Mouse (Mus musculus) E14TG2a.4 (cell line): Measurements from ENCODE around the gene Nt5c3.

Experiments used
- H3K27me3 ChIP-seq: 2 replicates; pipeline ENCODE4 v1.6.1; 2014; ENCODE audit warnings: low read length, control low read depth; ENCODE audit not compliant: insufficient read depth
- H3K36me3 ChIP-seq: 2 replicates; pipeline ENCODE4 v1.6.1; 2014; ENCODE audit warnings: low read length, control low read depth; ENCODE audit not compliant: insufficient read depth
- H3K4me1 ChIP-seq: replicated peaks from 2 replicates; pipeline ENCODE4 v1.6.1; 2014; ENCODE audit warnings: low read depth, low read length, control low read depth
- H3K4me3 ChIP-seq: replicated peaks from 2 replicates; pipeline ENCODE4 v1.5.1; 2014; ENCODE audit warnings: mild to moderate bottlenecking, low read length
- H3K9me3 ChIP-seq: 2 replicates; pipeline ENCODE4 v1.6.1; 2014; ENCODE audit warnings: low read length, control low read depth
- CTCF ChIP-seq: conservative IDR thresholded peaks from 2 replicates; pipeline ENCODE4 v1.5.1; 2014; ENCODE audit warnings: low read length
- NANOG ChIP-seq: IDR thresholded peaks from 2 replicates; pipeline ENCODE4 v1.6.1; 2014; ENCODE audit warnings: borderline replicate concordance, low read length, mixed read lengths
- POU5F1 ChIP-seq: IDR thresholded peaks from 2 replicates; pipeline ENCODE4 v1.6.1; 2014; ENCODE audit warnings: low read length, borderline replicate concordance

The Nt5c3 gene

GRCm38 (mm10) chr6:56923726-56924707 lies at the start of gene Nt5c3, which contains the start of gene Vmn1r4:
Gene Nt5c3 (minus strand): TSS chr6:56923932.
Gene Vmn1r4 (plus strand): TSS chr6:56924015.
- H3K27me3 ChIP-seq, result no peaks in the 10 kb centered on the region
- H3K4me3 ChIP-seq, result peak within 1 kb of the TSS; percentile 93
- H3K36me3 ChIP-seq, result no peaks in the 10 kb centered on the region
- H3K4me1 ChIP-seq, result peaks cover 6% of the 10 kb centered on the region
- TF ChIP-seq POU5F1 (no peak), CTCF (no peak), NANOG (no peak)
- H3K9me3 ChIP-seq, result no peaks in the 10 kb centered on the region; the same call in 1 of the 2 replicates

- Histone ChIP-seq H3K9me3 (no peaks in the 10 kb centered on the region), H3K4me1 (no peaks in the 10 kb centered on the region), H3K4me3 (no peak within 1 kb of the TSS), H3K27me3 (no peaks in the 10 kb centered on the region), H3K36me3 (no peaks in the 10 kb centered on the region)
- TF ChIP-seq POU5F1, result no peak
- TF ChIP-seq NANOG, result no peak
- TF ChIP-seq CTCF, result no peak
Observed at GRCm38 (mm10) chr6:56969973-56970372, 46.2 kb upstream of the Nt5c3 start, which contains the start of gene Vmn1r5. Gene Vmn1r5 (plus strand): TSS chr6:56970273.

- Histone ChIP-seq H3K4me3 (no peak overlapping the region), H3K36me3 (no peaks in the 10 kb centered on the region), H3K4me1 (no peaks in the 10 kb centered on the region), H3K9me3 (no peaks in the 10 kb centered on the region), H3K27me3 (no peaks in the 10 kb centered on the region)
- TF ChIP-seq CTCF (no peak), POU5F1 (no peak), NANOG (no peak)
Observed at GRCm38 (mm10) chr6:56956436-56956835, 32.7 kb upstream of the Nt5c3 start.

- TF ChIP-seq POU5F1, result no peak
- no peak for TF ChIP-seq NANOG
- TF ChIP-seq CTCF, result no peak
- no peaks in the 10 kb centered on the region for H3K36me3 ChIP-seq
- no peaks in the 10 kb centered on the region for H3K27me3 ChIP-seq
- no peak overlapping the region for H3K4me3 ChIP-seq
- no peaks in the 10 kb centered on the region for H3K9me3 ChIP-seq
- no peaks in the 10 kb centered on the region for H3K4me1 ChIP-seq
Observed at GRCm38 (mm10) chr6:56934366-56934765, 10.6 kb upstream of the Nt5c3 start.

- TF ChIP-seq CTCF (no peak), POU5F1 (no peak), NANOG (no peak)
- no peak overlapping the region for H3K4me3 ChIP-seq
- H3K36me3 ChIP-seq, result no peaks in the 10 kb centered on the region
- H3K4me1 ChIP-seq, result no peaks in the 10 kb centered on the region
- no peaks in the 10 kb centered on the region for H3K9me3 ChIP-seq
- no peaks in the 10 kb centered on the region for H3K27me3 ChIP-seq
Observed at GRCm38 (mm10) chr6:56932464-56932863, 8.7 kb upstream of the Nt5c3 start.

- H3K4me3 ChIP-seq, result no peak overlapping the region
- H3K9me3 ChIP-seq, result no peaks in the 10 kb centered on the region
- H3K27me3 ChIP-seq, result no peaks in the 10 kb centered on the region
- H3K4me1 ChIP-seq, result no peaks in the 10 kb centered on the region
- H3K36me3 ChIP-seq, result no peaks in the 10 kb centered on the region
- TF ChIP-seq NANOG (no peak), CTCF (no peak), POU5F1 (no peak)
Observed at GRCm38 (mm10) chr6:56931648-56932415, 8.1 kb upstream of the Nt5c3 start.

- peaks cover 10% of the 10 kb centered on the region for H3K4me1 ChIP-seq
- H3K36me3 ChIP-seq, result no peaks in the 10 kb centered on the region
Observed at GRCm38 (mm10) chr6:56923331-56923725, 404 bp downstream of the Nt5c3 start.

GRCm38 (mm10) chr6:56920222-56921092 lies 3.3 kb downstream of the Nt5c3 start:
- TF ChIP-seq CTCF (no peak), POU5F1 (no peak), NANOG (no peak)
- no peaks in the 10 kb centered on the region for H3K36me3 ChIP-seq
- H3K27me3 ChIP-seq, result no peaks in the 10 kb centered on the region
- no peak overlapping the region for H3K4me3 ChIP-seq
- H3K4me1 ChIP-seq, result peaks cover 23% of the 10 kb centered on the region
- H3K9me3 ChIP-seq, result no peaks in the 10 kb centered on the region; the same call in 1 of the 2 replicates

More at GRCm38 (mm10) chr6:56923331-56923725, 404 bp downstream of the Nt5c3 start:
- Histone ChIP-seq H3K9me3 (no peaks in the 10 kb centered on the region; the same call in 1 of the 2 replicates), H3K27me3 (no peaks in the 10 kb centered on the region), H3K4me3 (peak overlapping the region; percentile 93)
- TF ChIP-seq CTCF, result no peak
